Mouse (Mus musculus) cortical plate, adult 2 months (tissue): ENCODE results near the gene Crybg3.

ENCODE experiments used
- CTCF ChIP-seq: fragments of 200-500 bp; IDR thresholded peaks from 2 replicates; pipeline ENCODE4 v1.5.1; 2011; ENCODE audit warnings: mild to moderate bottlenecking, control low read depth, low read length; ENCODE audit not compliant: insufficient read depth; ENCODE audit errors: extremely low read depth
- POLR2A ChIP-seq: fragments of 200-500 bp; IDR thresholded peaks from 2 replicates; pipeline ENCODE4 v1.6.1; 2011; ENCODE audit warnings: mild to moderate bottlenecking, low read length, control low read depth; ENCODE audit not compliant: insufficient read depth; ENCODE audit errors: extremely low read depth

GRCm38 (mm10) chr16:59487239-59487638 lies 113.5 kb downstream of the Crybg3 start:
- no peak for TF ChIP-seq CTCF
- TF ChIP-seq POLR2A = no peak
